Mouse (Mus musculus) ZHBTc4 (cell line): Measurements from ENCODE around the gene Ccdc186.
A peak's percentile ranks its signal among the peaks of the same experiment; 100 is the strongest.
"Not testable (repeated sequence)": the region's sequence is repeated elsewhere in the genome, so short reads cannot be mapped to it uniquely, and the experiment has no call there.

Source experiments
- DNase-seq: peaks from one replicate; pipeline ENCODE4 v3.0.0-alpha.2; 2011; ENCODE audit warnings: low read depth, low spot score

Gene Ccdc186

DNA sequence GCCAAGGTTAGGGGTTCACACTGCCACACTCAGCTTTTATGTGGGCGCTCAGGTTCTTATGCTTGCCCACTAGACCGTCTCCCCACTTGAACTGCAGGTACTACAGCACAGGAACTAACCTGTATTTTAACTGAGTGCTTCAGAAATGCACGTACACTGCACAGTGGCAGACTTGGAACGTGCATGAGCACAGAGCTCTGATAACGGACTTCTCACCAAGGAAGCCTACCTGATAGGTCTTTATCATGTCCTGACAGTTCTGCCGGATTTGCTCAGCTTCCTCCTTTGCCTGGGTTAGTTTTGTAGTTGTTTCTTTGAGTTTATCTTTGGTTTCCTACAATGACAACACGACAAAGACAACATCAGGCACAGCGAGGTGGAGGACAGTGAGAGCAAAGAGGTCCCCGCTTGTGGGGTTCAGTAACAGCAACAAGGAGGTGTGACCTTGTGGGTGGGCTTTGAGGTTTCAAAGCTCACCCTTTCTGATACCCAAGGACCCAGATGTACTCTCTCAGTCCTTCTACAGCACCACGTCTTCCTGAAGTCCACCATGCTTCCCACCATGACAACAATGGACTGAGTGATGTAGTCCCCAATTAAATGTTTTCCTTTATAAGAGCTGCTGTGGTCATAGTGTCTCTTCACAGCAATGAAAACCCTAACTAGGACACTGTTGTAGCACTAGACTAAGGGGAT is 20.2 kb downstream of the Ccdc186 start:
- no peak for DNase-seq

- no peak for DNase-seq
Measured at GRCm38 (mm10) chr19:56800930-56801655, 20.9 kb downstream of the Ccdc186 start.

GRCm38 (mm10) chr19:56800226-56800625 is 21.8 kb downstream of the Ccdc186 start:
- no peak for DNase-seq

DNA sequence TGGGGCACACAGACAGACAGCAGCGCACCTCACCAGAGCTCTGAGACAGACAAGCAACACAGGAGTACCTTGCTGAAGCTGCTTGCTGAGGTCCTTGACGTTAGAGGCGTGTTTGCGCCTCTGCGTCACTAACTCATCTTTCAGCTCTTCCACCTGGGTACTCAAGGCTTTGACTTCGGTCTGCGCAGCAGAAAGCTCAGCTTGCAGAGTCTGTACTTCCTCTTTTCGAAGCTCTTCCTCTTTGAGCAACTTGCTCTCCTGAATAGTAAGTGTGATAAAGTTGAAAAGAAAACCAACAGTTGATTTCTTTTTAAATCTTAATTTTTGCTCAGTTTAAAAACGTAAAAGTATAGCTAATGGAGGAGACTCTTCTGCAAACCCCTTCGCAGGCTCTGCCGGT is 24.6 kb downstream of the Ccdc186 start:
- DNase-seq: no peak

DNA sequence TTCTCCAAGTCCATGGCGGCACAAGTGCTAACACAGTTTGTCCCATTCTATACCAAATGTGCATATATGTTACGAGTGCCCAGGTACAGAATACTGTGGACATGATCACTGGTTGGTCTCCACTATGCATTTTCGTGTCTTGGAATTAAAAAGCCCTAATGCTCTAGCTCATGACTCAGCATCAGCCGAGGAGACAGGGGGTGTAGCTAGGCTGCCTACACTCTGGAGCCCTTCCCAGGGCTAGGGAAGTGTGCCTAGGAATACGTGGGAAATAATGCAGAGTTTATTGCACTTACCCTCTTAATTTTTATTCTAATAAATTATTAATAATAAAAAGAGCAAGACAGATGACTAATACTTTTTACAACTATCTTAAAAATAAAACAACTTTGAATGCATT is 33.0 kb downstream of the Ccdc186 start:
- DNase-seq: no peak

DNA sequence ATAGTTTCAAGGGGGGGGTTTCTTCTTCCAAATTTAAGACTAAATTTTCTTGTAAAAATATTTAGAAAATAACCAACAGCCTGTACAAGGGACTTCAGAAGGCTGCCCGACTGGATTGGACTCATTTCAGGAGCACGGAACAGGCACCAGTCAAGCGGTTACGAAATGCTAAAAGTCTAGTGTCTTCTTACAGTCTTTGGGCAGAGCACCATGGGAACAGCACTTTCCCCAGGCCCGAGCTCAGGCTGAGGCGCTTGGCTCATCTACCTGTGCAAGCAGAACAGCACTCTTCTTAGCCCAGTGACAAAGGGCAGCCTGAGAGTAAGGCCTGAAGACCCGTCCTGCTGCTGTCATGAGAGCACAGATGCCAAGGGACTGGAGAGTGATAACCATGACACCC is 34.1 kb downstream of the Ccdc186 start:
- DNase-seq: no peak

DNA sequence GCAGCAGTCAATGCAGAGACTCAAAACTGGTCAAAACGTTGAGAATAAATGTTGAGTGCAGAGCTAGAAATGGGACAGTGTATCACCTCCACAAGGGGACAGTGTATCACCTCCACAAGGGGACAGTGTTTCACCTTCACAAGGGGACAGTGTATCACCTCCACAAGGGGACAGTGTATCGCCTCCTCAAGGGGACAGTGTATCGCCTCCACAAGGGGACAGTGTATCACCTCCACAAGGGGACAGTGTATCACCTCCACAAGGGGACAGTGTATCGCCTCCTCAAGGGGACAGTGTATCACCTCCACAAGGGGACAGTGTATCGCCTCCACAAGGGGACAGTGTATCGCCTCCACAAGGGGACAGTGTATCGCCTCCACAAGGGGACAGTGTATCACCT is 43.5 kb downstream of the Ccdc186 start:
- DNase-seq: not testable (repeated sequence)

- DNase-seq: peak; percentile 71
Measured at GRCm38 (mm10) chr19:56776719-56777382, 45.1 kb downstream of the Ccdc186 start.

- peak; percentile 75 for DNase-seq
Measured at GRCm38 (mm10) chr19:56775893-56776718, 45.9 kb downstream of the Ccdc186 start.

- no peak for DNase-seq
Measured at GRCm38 (mm10) chr19:56774971-56775892, 46.8 kb downstream of the Ccdc186 start.

- DNase-seq: no peak
Measured at GRCm38 (mm10) chr19:56774408-56774962, 47.5 kb downstream of the Ccdc186 start.

- no peak for DNase-seq
Measured at GRCm38 (mm10) chr19:56773393-56773971, 48.5 kb downstream of the Ccdc186 start.

DNA sequence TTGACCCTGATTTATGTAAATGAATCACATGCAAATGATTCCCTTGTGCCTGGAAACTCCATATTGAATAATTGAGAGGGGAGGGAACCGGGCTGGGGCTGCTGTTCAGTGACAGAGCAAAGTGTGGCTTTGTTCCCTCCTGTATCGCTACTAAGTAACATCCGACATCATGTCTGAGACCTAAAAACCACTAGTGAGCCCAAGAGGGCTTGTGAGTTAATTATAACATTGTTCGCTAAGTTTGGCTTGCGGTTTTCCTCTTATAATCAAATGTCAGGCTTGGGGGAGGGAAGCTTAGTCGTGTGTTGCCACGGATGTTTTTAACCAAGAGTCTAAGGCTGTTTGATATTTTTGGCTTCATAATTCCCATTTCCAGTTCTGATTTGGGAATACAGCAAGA is 49.8 kb downstream of the Ccdc186 start:
- DNase-seq: no peak

DNA sequence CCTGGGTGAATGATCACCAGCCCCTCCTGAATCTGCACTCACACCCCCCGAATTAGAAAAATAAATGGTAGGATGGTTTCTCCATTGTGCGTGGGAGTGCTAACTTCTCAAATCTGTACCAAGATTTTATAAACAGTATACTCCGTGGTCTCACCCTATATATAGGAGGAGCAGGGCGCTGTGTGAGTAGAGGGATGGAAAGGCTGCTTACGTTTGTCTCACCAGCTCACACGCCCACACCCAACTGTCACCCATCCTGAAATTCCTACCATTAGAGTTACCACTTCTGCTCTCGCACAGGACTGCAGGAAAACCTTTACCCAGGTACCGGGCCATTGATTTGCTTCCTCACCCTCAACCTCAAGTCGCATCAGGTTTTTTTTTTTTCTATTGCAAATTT is 53.0 kb downstream of the Ccdc186 start:
- no peak for DNase-seq

- DNase-seq: no peak
Measured at GRCm38 (mm10) chr19:56762686-56763085, 59.3 kb downstream of the Ccdc186 start.

GRCm38 (mm10) chr19:56761727-56762126 is 60.3 kb downstream of the Ccdc186 start:
- DNase-seq: peak; percentile 53

GRCm38 (mm10) chr19:56761096-56761495 is 60.9 kb downstream of the Ccdc186 start:
- no peak for DNase-seq

DNA sequence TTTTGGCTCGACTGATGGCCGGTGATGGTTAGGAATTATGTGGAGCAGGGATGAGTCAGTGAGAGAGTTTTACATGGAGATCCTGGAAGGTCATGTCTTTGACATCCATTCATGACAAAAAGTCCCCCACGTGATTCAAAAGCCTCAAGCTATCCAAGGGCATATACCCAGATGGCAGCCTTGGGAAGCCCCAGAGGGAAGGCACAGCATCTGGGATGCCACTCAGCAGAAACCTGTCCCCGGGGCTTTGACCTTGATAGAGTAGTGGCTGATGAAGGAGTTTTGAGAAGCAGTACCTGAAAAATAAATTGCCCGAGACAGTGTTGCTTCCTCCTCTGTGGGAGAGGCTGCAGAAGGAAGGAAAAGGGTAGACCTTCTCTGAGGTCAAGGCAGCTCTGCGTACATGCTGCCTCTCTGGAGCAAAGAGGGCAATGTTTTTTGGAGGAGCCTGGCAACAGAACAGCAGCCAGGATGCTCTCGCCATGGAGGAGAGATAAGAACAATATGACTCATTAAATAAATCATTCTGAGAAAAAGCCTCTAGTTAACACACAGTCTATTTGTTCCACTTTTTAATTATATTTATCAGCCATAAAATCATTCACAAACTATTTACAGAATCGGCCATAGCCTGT is 61.6 kb downstream of the Ccdc186 start:
- DNase-seq: no peak

DNA sequence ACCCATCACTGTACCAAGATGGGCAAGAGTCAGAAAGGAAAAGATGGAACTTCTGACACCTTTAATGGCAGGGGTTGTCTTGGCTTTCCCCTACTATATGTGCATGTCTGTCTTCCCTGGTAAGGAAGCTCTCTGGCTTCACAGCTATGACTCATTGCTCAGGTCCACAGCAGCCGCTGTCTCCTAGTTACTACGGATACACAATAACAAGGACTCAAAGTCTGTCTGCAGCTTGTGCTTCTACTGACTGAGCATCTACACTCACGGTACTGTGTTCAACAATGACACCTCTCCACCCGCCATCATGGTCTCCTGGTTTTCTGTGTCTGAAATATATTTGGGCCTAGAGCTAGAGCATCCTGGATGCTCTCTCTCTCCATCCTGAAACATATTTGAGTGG is 62.2 kb downstream of the Ccdc186 start:
- DNase-seq: no peak

DNA sequence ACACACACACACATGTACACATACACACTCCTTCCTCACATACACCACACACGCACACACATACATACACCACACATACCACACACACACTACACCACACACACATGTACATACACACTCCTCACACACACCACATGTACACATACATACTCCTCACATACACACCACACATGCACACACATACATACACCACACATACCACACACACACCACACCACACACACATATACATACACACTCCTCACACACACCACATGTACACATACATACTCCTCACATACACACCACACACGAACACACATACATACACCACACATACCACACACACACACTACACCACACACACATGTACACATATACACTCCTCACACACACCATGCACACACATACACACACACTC is 63.7 kb downstream of the Ccdc186 start:
- DNase-seq: no peak
